Mouse (Mus musculus) CD4-positive naive resting alpha-beta T cell, adult 57 days (primary cell): ENCODE results near the gene Pdzd7. TPM values are rescaled to one million over a fixed set of nuclear protein-coding genes. Genes with fewer than 3 reads are reported as not detected.

Experiments
- total RNA-seq: library from RNA; stranded (reverse); gene quantifications from one replicate; pipeline ENCODE4 v1.2.4, GENCODE M21; 2023

The Pdzd7 gene
- not detected for total RNA-seq

DNA sequence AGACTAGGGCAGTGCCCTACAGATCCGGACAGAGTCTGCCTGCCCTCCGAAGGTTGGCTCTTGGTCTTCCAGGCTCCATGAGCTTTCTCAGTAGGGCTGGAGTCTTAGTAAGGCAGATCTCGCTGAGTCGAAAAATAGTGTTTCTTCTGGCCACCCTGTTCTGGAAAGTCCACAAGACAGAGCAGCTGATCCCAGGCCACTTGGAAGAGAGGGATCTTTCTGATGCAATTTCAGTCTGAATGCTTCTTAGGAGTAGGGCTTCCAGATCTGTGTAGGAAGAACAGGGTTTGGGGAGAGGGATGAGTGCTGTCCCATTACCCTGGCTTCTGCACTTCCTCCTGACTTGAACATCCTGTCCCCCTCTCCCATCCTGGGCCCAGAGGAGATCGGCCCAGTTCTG is at the start of gene Pdzd7:
Gene Pdzd7 (minus strand): TSS at position 67 of the 400 bp plus-strand sequence.

GRCm38 (mm10) chr19:45074580-45075322 is 29.2 kb upstream of the Pdzd7 start, which contains the start of gene Kazald1:
TSS of gene Kazald1 (plus strand) at chr19:45075241.

GRCm38 (mm10) chr19:45047417-45047934 is 2.0 kb upstream of the Pdzd7 start, which contains the start of gene Sfxn3:
TSS of gene Sfxn3 (plus strand) at chr19:45047503.

GRCm38 (mm10) chr19:45014335-45014971 is 31.1 kb downstream of the Pdzd7 start, which contains the start of gene Lzts2:
TSS of gene Lzts2 (plus strand) at chr19:45014414.

GRCm38 (mm10) chr19:45005957-45006712 is 39.4 kb downstream of the Pdzd7 start, which contains the start of gene Mrpl43:
TSS of gene Mrpl43 (minus strand) at chr19:45006442.

GRCm38 (mm10) chr19:45005444-45005843 is 40.1 kb downstream of the Pdzd7 start, which contains the start of gene Twnk:
TSS of gene Twnk (plus strand) at chr19:45005663.

GRCm38 (mm10) chr19:44988831-44989566 is 56.5 kb downstream of the Pdzd7 start, which contains the start of gene Sema4g:
TSS of gene Sema4g (plus strand) at chr19:44989101.

Other genes starting within 250 kb of the Pdzd7 start
- gene Slf2, start 114.6 kb downstream of the Pdzd7 start, total RNA-seq: 44.0 TPM
- gene Sema4g, start 56.6 kb downstream of the Pdzd7 start, total RNA-seq: 0.35 TPM
- 12.1 TPM for gene Twnk, start 40.1 kb downstream of the Pdzd7 start, total RNA-seq
- 21.1 TPM for gene Mrpl43, start 39.3 kb downstream of the Pdzd7 start, total RNA-seq
- 2.4 TPM for gene Lzts2, start 31.3 kb downstream of the Pdzd7 start, total RNA-seq
- 53.8 TPM for gene Sfxn3, start 1.8 kb upstream of the Pdzd7 start, total RNA-seq
- not detected for gene Kazald1, start 29.5 kb upstream of the Pdzd7 start, total RNA-seq
- not detected for gene Tlx1, start 105.0 kb upstream of the Pdzd7 start, total RNA-seq
- not detected for gene Lbx1, start 190.1 kb upstream of the Pdzd7 start, total RNA-seq